Mouse (Mus musculus): ENCODE results near the gene Inafm1. TPM values are rescaled to one million over a fixed set of nuclear protein-coding genes. Genes with fewer than 3 reads are reported as not detected.

The Inafm1 gene
- total and polyA plus RNA-seq, 3 experiments, result 50.7 to 87.6 TPM; not detected in 1

GRCm38 (mm10) chr7:16280721-16281120 lies 7.3 kb upstream of the Inafm1 start:
- Histone ChIP-seq H3K79me2 (ENCODE audit: control insufficient read depth, insufficient read depth, low read length, poor library complexity) (peaks cover 16% of the 10 kb centered on the region), H3K27me3 (ENCODE audit: control insufficient read depth in 1 of 2, insufficient read depth in 2 of 2, low read length in 2 of 2) (no peaks in the 10 kb centered on the region), H3K27ac (ENCODE audit: control insufficient read depth, low read depth, low read length) (no peak overlapping the region), H3K9ac (ENCODE audit: control insufficient read depth, low read depth, low read length, poor library complexity, severe bottlenecking) (no peak overlapping the region), H3K9me3 (replicated peaks; ENCODE audit: insufficient read depth, low read length) (no peaks in the 10 kb centered on the region), H3K4me1 (ENCODE audit: control insufficient read depth in 1 of 2, insufficient read depth in 2 of 2, low read length in 2 of 2) (peaks cover 3 to 20% of the 10 kb centered on the region in 2 experiments; a peak in 3 of 4 replicates), H3K36me3 (ENCODE audit: control insufficient read depth in 1 of 2, insufficient read depth in 2 of 2, low read length in 2 of 2) (peaks cover 0 to 14% of the 10 kb centered on the region in 2 experiments; a peak in 3 of 4 replicates), H3K4me3 (ENCODE audit: control insufficient read depth in 1 of 2, insufficient read depth in 1 of 2, low read depth in 2 of 2, low read length in 2 of 2) (no peak overlapping the region)
- TF ChIP-seq HCFC1 (IDR thresholded peaks at IDR 0.05; ENCODE audit: low read depth, low read length), result no peak
- no peak for TF ChIP-seq KAT2A (conservative IDR thresholded peaks at IDR 0.05; ENCODE audit: low read depth, low read length)
- TF ChIP-seq POLR2A (IDR thresholded peaks at IDR 0.05; ENCODE audit: control insufficient read depth in 1 of 2, insufficient read depth in 1 of 2, low read depth in 1 of 2, low read length in 2 of 2, poor library complexity in 1 of 2), result no peak; a peak in 1 of 4 replicates
- no peak for TF ChIP-seq MAX (IDR thresholded peaks at IDR 0.05; ENCODE audit: low read length)
- no peak for TF ChIP-seq USF2 (IDR thresholded peaks at IDR 0.05; ENCODE audit: borderline replicate concordance in 1 of 2, insufficient read depth in 1 of 2, low read depth in 1 of 2, low read length in 2 of 2)
- no peak for TF ChIP-seq MAZ (IDR thresholded peaks at IDR 0.05; ENCODE audit: low read depth, low read length)
- no peak for TF ChIP-seq UBTF (IDR thresholded peaks at IDR 0.05; ENCODE audit: borderline replicate concordance, insufficient read depth, low read depth, low read length)
- no peak for DNase-seq (ENCODE audit: low read depth, low spot score)

GRCm38 (mm10) chr7:16274922-16275890 lies 1.8 kb upstream of the Inafm1 start:
- Histone ChIP-seq H3K27ac (ENCODE audit: control insufficient read depth, low read depth, low read length) (peak overlapping the region; percentile 99), H3K27me3 (ENCODE audit: control insufficient read depth in 1 of 2, insufficient read depth in 2 of 2, low read length in 2 of 2) (no peaks in the 10 kb centered on the region), H3K9me3 (replicated peaks; ENCODE audit: insufficient read depth, low read length) (no peaks in the 10 kb centered on the region), H3K36me3 (ENCODE audit: control insufficient read depth in 1 of 2, insufficient read depth in 2 of 2, low read length in 2 of 2) (peaks cover 0 to 13% of the 10 kb centered on the region in 2 experiments; a peak in 2 of 4 replicates), H3K79me2 (ENCODE audit: control insufficient read depth, insufficient read depth, low read length, poor library complexity) (peaks cover 35% of the 10 kb centered on the region), H3K4me1 (ENCODE audit: control insufficient read depth in 1 of 2, insufficient read depth in 2 of 2, low read length in 2 of 2) (peaks cover 3 to 23% of the 10 kb centered on the region in 2 experiments; a peak in 3 of 4 replicates), H3K9ac (ENCODE audit: control insufficient read depth, low read depth, low read length, poor library complexity, severe bottlenecking) (peak overlapping the region; percentile 97), H3K4me3 (ENCODE audit: control insufficient read depth in 1 of 2, insufficient read depth in 1 of 2, low read depth in 2 of 2, low read length in 2 of 2) (peak overlapping the region; percentile 81 to 88)
- peak; percentile 92 for DNase-seq (ENCODE audit: low read depth, low spot score)
- peak; percentile 93 to 97 for TF ChIP-seq EP300 (IDR thresholded peaks at IDR 0.05; ENCODE audit: low read depth in 1 of 2, low read length in 2 of 2)
- TF ChIP-seq SMC3 (IDR thresholded peaks at IDR 0.05; ENCODE audit: low read depth, low read length), result no peak
- TF ChIP-seq RCOR1 (IDR thresholded peaks at IDR 0.05; ENCODE audit: low read depth, low read length), result peak; percentile 56; the same call in 1 of the 2 replicates
- TF ChIP-seq MAFK (IDR thresholded peaks at IDR 0.05; ENCODE audit: borderline replicate concordance, low read depth, low read length), result 0 out of 2 replicates have a peak, but pooled peaks have one; percentile 28
- TF ChIP-seq HCFC1 (IDR thresholded peaks at IDR 0.05; ENCODE audit: low read depth, low read length), result peak; percentile 31; the same call in 1 of the 2 replicates
- peak; percentile 67; the same call in 1 of the 2 replicates for TF ChIP-seq MAX (IDR thresholded peaks at IDR 0.05; ENCODE audit: low read length)
- peak; percentile 45 to 53; a peak in 3 of 4 replicates for TF ChIP-seq POLR2A (IDR thresholded peaks at IDR 0.05; ENCODE audit: control insufficient read depth in 1 of 2, insufficient read depth in 1 of 2, low read depth in 1 of 2, low read length in 2 of 2, poor library complexity in 1 of 2)
- peak; percentile 93 for TF ChIP-seq MYB (IDR thresholded peaks at IDR 0.05; ENCODE audit: low read depth, low read length)
- TF ChIP-seq USF1 (IDR thresholded peaks at IDR 0.05; ENCODE audit: low read depth, low read length), result peak; percentile 43; the same call in 1 of the 2 replicates
- TF ChIP-seq E2F4 (IDR thresholded peaks at IDR 0.05; ENCODE audit: borderline replicate concordance, low read depth, low read length), result no peak
- no peak for TF ChIP-seq MEF2A (IDR thresholded peaks at IDR 0.05; ENCODE audit: extremely low read depth, insufficient replicate concordance, low read depth, low read length, poor library complexity, severe bottlenecking)
- peak; percentile 89; the same call in 1 of the 2 replicates for TF ChIP-seq MAZ (IDR thresholded peaks at IDR 0.05; ENCODE audit: low read depth, low read length)
- TF ChIP-seq BHLHE40 (IDR thresholded peaks at IDR 0.05; ENCODE audit: borderline replicate concordance, low read depth, low read length), result peak; percentile 52
- TF ChIP-seq JUND (IDR thresholded peaks at IDR 0.05; ENCODE audit: low read depth, low read length), result 0 out of 2 replicates have a peak, but pooled peaks have one; percentile 49
- TF ChIP-seq POLR2AphosphoS5 (IDR thresholded peaks at IDR 0.05; ENCODE audit: borderline replicate concordance, low read depth, low read length), result no peak; the same call in 1 of the 2 replicates
- TF ChIP-seq MYC (IDR thresholded peaks at IDR 0.05; ENCODE audit: low read depth, low read length), result peak; percentile 62
- peak; percentile 40; the same call in 1 of the 2 replicates for TF ChIP-seq ELF1 (IDR thresholded peaks at IDR 0.05; ENCODE audit: low read depth, low read length)
- TF ChIP-seq ETS1 (IDR thresholded peaks at IDR 0.05; ENCODE audit: low read depth, low read length), result peak; percentile 86
- peak; percentile 92 for TF ChIP-seq TCF12 (IDR thresholded peaks at IDR 0.05; ENCODE audit: low read depth, low read length)
- peak; percentile 92 for TF ChIP-seq SIN3A (IDR thresholded peaks at IDR 0.05; ENCODE audit: low read length)
- TF ChIP-seq TBP (IDR thresholded peaks at IDR 0.05; ENCODE audit: low read depth, low read length), result peak; percentile 55; the same call in 1 of the 2 replicates
- TF ChIP-seq GATA1 (IDR thresholded peaks at IDR 0.05; ENCODE audit: low read depth, low read length), result peak; percentile 87
- TF ChIP-seq TAL1 (IDR thresholded peaks at IDR 0.05; ENCODE audit: low read length), result peak; percentile 85

All from MEL (cell line).